Comparison of ENCODE assay signal across 8 mouse cellular contexts in the genomic region with DNA sequence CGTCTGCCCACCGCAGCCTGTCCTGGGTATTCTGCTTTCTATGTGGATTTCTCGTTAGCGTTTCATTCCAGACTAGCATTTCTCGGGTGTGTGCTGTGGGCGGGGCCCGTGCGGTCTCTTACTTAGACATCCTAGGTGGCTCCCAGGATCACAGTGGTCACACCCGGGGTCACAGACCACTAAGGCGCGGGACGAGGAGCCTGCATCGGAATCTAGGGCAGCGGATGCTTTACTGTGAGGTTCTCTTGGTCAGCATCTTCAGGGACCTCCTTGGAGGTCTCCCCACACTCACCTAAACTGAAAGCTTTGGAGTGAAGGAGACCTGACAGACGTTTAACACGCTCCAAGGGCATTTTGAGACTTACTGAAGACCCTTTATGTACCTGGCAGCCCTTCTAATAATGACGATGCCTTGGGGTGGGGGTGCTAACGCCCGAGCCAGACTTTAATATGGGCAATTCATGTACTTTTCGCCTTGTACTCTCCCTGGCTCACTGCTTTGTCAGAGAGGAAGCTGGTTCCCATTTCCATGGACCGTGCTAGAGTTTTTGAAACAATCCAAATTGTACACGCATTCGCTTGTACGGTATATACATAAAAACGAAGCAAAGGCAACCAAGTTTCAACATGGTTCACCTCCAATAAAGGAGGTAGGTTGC.
DNase-seq lines count a peak whose midpoint lies in the region; ATAC-seq and TF ChIP-seq lines count a peak whose summit lies in the region.

No protein-coding gene starts in this region.

- H3K4me1 ChIP-seq in lung, embryonic 16.5 days (replicated peaks; ENCODE audit: control insufficient read depth, insufficient read depth, low read length) = peaks cover 18% of the 10 kb centered on the region
- peaks cover 6% of the 10 kb centered on the region for H3K4me1 ChIP-seq in embryonic fibroblast, embryonic 13.5 days (ENCODE audit: control insufficient read depth, insufficient read depth, low read length)
- peaks cover 6% of the 10 kb centered on the region; the same call in 1 of the 2 replicates for H3K4me1 ChIP-seq in intestine, embryonic 16.5 days (ENCODE audit: control insufficient read depth, insufficient read depth, low read length)
- H3K4me1 ChIP-seq in neural tube, embryonic 12.5 days = peaks cover 12% of the 10 kb centered on the region; the same call in 1 of the 2 replicates

- no peaks in the 10 kb centered on the region for H3K36me3 ChIP-seq in lung, embryonic 16.5 days (ENCODE audit: control insufficient read depth, insufficient read depth, low read length)
- no peaks in the 10 kb centered on the region for H3K36me3 ChIP-seq in intestine, embryonic 16.5 days (ENCODE audit: control insufficient read depth, insufficient read depth, low read length)
- H3K36me3 ChIP-seq in neural tube, embryonic 12.5 days = no peaks in the 10 kb centered on the region

- H3K4me3 ChIP-seq in lung, embryonic 16.5 days (ENCODE audit: low read length) = peak overlapping the region; percentile 74
- peak overlapping the region; percentile 70 for H3K4me3 ChIP-seq in embryonic fibroblast, embryonic 13.5 days (ENCODE audit: insufficient read depth, low read length)
- peak overlapping the region; percentile 63 for H3K4me3 ChIP-seq in intestine, embryonic 16.5 days (ENCODE audit: low read length)
- H3K4me3 ChIP-seq in neural tube, embryonic 12.5 days = peak overlapping the region; percentile 53

- TF ChIP-seq CTCF in embryonic fibroblast, embryonic 13.5 days (IDR thresholded peaks at IDR 0.05; ENCODE audit: borderline replicate concordance, insufficient read depth, low read length) = no peak

- 6% methylated on average over 25 of the region's 25 CpGs for WGBS in lung, embryonic 16.5 days
- WGBS in intestine, embryonic 16.5 days = 5% methylated on average over 25 of the region's 25 CpGs
- 12% methylated on average over 25 of the region's 25 CpGs for WGBS in neural tube, embryonic 12.5 days

- H3K4me2 ChIP-seq in lung, embryonic 16.5 days (ENCODE audit: low read depth, low read length) = peak overlapping the region; percentile 80
- H3K4me2 ChIP-seq in intestine, embryonic 16.5 days (ENCODE audit: low read depth, low read length) = peak overlapping the region; percentile 72
- H3K4me2 ChIP-seq in neural tube, embryonic 12.5 days (replicated peaks) = peak overlapping the region; percentile 70

- H3K9ac ChIP-seq in lung, embryonic 16.5 days (ENCODE audit: low read length) = peak overlapping the region; percentile 96
- H3K9ac ChIP-seq in intestine, embryonic 16.5 days (ENCODE audit: low read depth, low read length) = peak overlapping the region; percentile 88
- H3K9ac ChIP-seq in neural tube, embryonic 12.5 days = peak overlapping the region; percentile 93

- no peak for ATAC-seq in lung, embryonic 16.5 days (ENCODE audit: low read depth)
- peak; percentile 58 for ATAC-seq in intestine, embryonic 16.5 days
- ATAC-seq in neural tube, embryonic 12.5 days (ENCODE audit: low FRiP score, low read depth) = no peak; the same call in 1 of the 2 replicates

- H3K27ac ChIP-seq in lung, embryonic 16.5 days (ENCODE audit: low read length) = peak overlapping the region; percentile 100
- peak overlapping the region; percentile 98 for H3K27ac ChIP-seq in embryonic fibroblast, embryonic 13.5 days (ENCODE audit: insufficient read depth, low read length)
- peak overlapping the region; percentile 99 for H3K27ac ChIP-seq in intestine, embryonic 16.5 days (ENCODE audit: low read length)
- H3K27ac ChIP-seq in neural tube, embryonic 12.5 days = peak overlapping the region; percentile 99

- peak; percentile 45 for TF ChIP-seq POLR2A in embryonic fibroblast, embryonic 13.5 days (IDR thresholded peaks at IDR 0.05; ENCODE audit: low read depth, low read length)

- no peaks in the 10 kb centered on the region for H3K27me3 ChIP-seq in lung, embryonic 16.5 days (ENCODE audit: control insufficient read depth, insufficient read depth, low read depth, low read length)
- no peaks in the 10 kb centered on the region for H3K27me3 ChIP-seq in intestine, embryonic 16.5 days (replicated peaks; ENCODE audit: control insufficient read depth, insufficient read depth, low read length)
- no peaks in the 10 kb centered on the region for H3K27me3 ChIP-seq in neural tube, embryonic 12.5 days (replicated peaks)

- DNase-seq in lung, adult 18-20 months = no peak
- DNase-seq in left cerebral cortex, adult 18-20 months (ENCODE audit: low spot score in 2 of 2) = no peak
- no peak for DNase-seq in natural killer cell, adult 2 months (ENCODE audit: low spot score in 2 of 2)
- no peak for DNase-seq in cerebellum, postnatal 10 days

- H3K9me3 ChIP-seq in lung, embryonic 16.5 days (ENCODE audit: control insufficient read depth, low read length) = no peaks in the 10 kb centered on the region
- H3K9me3 ChIP-seq in intestine, embryonic 16.5 days (ENCODE audit: control insufficient read depth, low read length) = no peaks in the 10 kb centered on the region
- H3K9me3 ChIP-seq in neural tube, embryonic 12.5 days = no peaks in the 10 kb centered on the region
